Mouse (Mus musculus) mature B cell (primary cell): ENCODE data around the gene Sik1.

Source experiments
- in situ Hi-C: fragments of 300-500 bp; cut with MboI; formaldehyde crosslinking; loops from 2 replicates; pipeline ENCODE4 v1.14.3; 2019

The Sik1 gene

DNA sequence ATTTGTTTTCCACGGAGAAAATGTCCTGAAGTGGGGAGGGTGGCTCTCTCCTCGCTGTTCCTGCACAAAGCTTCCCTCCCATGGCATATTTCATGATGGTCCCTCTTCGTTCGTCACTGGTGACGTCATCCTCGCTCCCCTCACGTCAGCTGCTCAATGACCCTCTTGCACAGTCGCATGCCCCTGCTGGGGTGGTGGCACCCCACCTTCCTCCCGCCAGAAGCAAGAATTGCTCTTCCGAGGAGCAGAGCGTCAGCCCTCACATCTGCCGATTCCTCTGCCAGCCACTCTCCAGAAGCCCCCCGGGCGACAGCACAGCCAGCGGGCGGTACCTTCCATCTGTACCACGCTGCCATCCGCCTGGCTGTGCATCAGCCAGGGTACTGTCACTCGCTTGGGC, 45.7 kb downstream of the Sik1 start:
- in situ Hi-C loops = no loop called here

- in situ Hi-C loops = no loop called here
Measured at GRCm38 (mm10) chr17:31809136-31809535, 46.5 kb downstream of the Sik1 start.

- in situ Hi-C loops = no loop called here
Measured at GRCm38 (mm10) chr17:31808082-31808875, 47.3 kb downstream of the Sik1 start.

GRCm38 (mm10) chr17:31806496-31806895, 49.1 kb downstream of the Sik1 start:
- in situ Hi-C loops = no loop called here

- in situ Hi-C loops = no loop called here
Measured at GRCm38 (mm10) chr17:31806025-31806424, 49.6 kb downstream of the Sik1 start.

DNA sequence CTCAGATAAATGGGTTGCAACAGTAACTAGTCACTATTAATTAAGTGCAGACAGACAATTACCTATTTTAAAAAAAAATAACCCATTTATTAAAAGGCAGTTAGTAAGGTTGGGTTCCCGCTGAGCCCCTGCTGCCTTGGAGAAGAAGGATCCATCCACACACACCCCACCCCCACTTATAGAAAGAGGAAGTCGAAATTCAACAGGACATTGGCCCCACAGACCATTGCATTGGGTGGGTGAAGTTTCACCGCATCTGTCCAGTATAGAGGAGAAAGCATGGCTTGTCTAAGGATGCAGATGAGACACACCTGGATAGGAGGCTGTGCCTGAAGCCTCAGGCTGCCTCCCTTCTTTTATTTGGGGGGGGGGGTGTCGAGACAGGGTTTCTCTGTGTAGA, 50.0 kb downstream of the Sik1 start:
- in situ Hi-C loops = no loop called here

GRCm38 (mm10) chr17:31802272-31803017, 53.2 kb downstream of the Sik1 start:
- in situ Hi-C loops = no loop called here

DNA sequence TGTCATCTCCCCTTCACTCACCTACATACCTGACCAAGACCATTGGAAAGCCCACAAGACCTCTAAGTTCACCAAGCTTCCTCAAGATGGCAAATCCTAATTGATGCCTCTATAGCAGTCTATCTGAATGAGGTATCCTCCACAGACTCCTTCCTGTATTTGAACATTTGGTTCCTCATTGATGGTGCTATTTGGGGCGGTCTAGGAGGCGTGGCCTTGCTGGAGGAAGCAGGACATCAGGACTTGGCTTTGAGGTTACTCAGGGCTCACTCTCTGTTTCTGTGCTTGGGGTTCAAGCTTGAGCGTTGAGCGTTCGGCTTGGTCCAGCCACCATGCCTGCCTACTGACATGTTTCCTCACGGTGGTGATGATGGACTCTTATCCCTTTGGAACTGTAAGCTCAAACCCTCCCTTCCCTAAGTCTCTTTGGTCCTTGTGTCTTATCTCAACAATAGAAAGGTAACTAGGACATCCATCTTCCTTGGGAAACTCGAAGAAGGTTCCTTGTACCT, 54.7 kb downstream of the Sik1 start:
- in situ Hi-C loops = no loop called here

DNA sequence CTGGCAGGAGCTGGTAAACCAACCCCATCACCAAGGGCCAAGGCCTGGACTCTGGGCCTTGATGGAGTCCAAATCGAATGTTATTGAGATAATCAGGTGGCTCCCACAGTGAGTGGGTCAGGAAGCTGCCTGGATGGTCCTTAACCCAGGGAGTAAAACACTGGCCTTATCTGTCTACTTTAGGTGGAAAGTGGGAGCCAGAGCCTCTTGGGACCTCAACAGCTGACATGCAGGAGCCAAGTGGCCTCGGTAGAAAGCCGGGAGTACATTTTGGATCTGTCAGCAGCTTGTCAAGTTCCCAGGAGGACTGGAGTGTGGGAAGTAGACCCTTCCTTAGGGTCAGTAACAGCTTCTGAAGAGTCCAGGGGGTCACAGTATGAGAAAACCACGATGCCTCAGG, 59.7 kb downstream of the Sik1 start:
- in situ Hi-C loops = no loop called here
